Mouse (Mus musculus) bone marrow macrophage, adult 2 months (primary cell): ENCODE measurements around the gene Coro2a.

Experiments
- CTCF ChIP-seq: IDR thresholded peaks from 2 replicates; pipeline ENCODE4 v1.5.1; 2012; ENCODE audit warnings: low read depth, mild to moderate bottlenecking, low read length, moderate library complexity
- POLR2A ChIP-seq: IDR thresholded peaks from 2 replicates; pipeline ENCODE4 v1.6.1; 2012; ENCODE audit warnings: mild to moderate bottlenecking, low read depth, low read length, borderline replicate concordance

DNA sequence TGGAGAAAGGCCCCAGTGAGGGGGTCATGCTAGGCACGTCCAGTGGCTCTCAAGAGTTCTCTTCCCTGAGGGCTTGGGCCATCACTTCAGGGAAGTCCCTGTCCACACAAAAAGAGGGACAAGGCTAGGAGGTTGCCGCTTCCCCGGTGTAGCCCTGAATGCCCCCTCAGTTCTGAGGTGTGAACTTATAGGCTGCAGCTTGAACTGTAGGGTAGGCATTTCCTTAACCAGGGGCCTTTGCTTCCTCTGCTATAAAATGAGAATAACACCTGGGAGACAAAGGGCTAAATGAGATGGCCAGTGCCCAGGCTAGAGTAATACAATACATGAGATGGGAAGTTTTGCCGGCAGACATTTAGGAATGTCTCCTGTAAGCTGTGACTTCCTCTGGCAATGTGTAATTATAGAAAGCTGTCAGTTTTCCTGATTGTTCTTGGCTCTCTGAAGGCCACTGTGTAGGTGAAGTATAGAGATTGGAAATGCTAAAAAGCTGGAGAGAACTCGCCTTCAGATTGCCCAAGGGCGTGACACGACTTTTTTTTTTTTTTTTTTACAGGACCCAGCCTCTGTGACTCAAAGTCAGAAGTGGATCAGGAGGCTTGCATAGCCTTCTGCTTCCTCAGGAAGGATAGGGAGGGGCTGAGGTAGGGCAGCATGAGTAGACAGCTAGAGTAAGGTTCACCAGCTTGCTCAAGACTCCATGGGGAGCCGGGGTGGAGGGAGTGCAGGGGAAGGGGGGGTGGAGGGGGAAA, 41.1 kb upstream of the Coro2a start:
- TF ChIP-seq CTCF (no peak), POLR2A (no peak)
